Mouse (Mus musculus) heart, adult 11 months (tissue): ENCODE results near the gene Rnasek.

Source experiments
- DNase-seq: peaks from one replicate; pipeline ENCODE4 v3.0.0; 2022

Gene Rnasek

GRCm38 (mm10) chr11:70239541-70240279 lies at the start of gene Rnasek, which contains the start of gene Gm21988:
Gene Rnasek (minus strand): TSS chr11:70239842.
Gene Gm21988 (minus strand): TSS chr11:70239830.
- DNase-seq, result peak; percentile 99

- DNase-seq, result peak; percentile 93
Measured at GRCm38 (mm10) chr11:70289236-70289635, 49.6 kb upstream of the Rnasek start.

GRCm38 (mm10) chr11:70288102-70288501 lies 48.5 kb upstream of the Rnasek start:
- DNase-seq, result no peak

- no peak for DNase-seq
Measured at GRCm38 (mm10) chr11:70285686-70286085, 46.0 kb upstream of the Rnasek start.

GRCm38 (mm10) chr11:70284757-70285156 lies 45.1 kb upstream of the Rnasek start:
- DNase-seq, result no peak

GRCm38 (mm10) chr11:70283666-70284065 lies 44.0 kb upstream of the Rnasek start:
- peak; percentile 91 for DNase-seq

- DNase-seq, result peak; percentile 92
Measured at GRCm38 (mm10) chr11:70280441-70280840, 40.8 kb upstream of the Rnasek start.

GRCm38 (mm10) chr11:70278961-70279360 lies 39.3 kb upstream of the Rnasek start:
- DNase-seq, result peak; percentile 60

- no peak for DNase-seq
Measured at GRCm38 (mm10) chr11:70271641-70272040, 32.0 kb upstream of the Rnasek start.

GRCm38 (mm10) chr11:70266405-70266804 lies 26.8 kb upstream of the Rnasek start:
- DNase-seq, result peak; percentile 96

GRCm38 (mm10) chr11:70265819-70266218 lies 26.2 kb upstream of the Rnasek start:
- no peak for DNase-seq

- DNase-seq, result no peak
Measured at GRCm38 (mm10) chr11:70265252-70265651, 25.6 kb upstream of the Rnasek start.

GRCm38 (mm10) chr11:70259035-70259434 lies 19.4 kb upstream of the Rnasek start:
- DNase-seq, result no peak

- DNase-seq, result peak; percentile 96
Measured at GRCm38 (mm10) chr11:70254931-70255531, 15.4 kb upstream of the Rnasek start, which contains the start of gene Alox12. Gene Alox12 (minus strand): TSS chr11:70255353.

GRCm38 (mm10) chr11:70254337-70254736 lies 14.7 kb upstream of the Rnasek start:
- DNase-seq, result peak; percentile 86

GRCm38 (mm10) chr11:70251853-70252252 lies 12.2 kb upstream of the Rnasek start:
- peak; percentile 76 for DNase-seq

GRCm38 (mm10) chr11:70250150-70250549 lies 10.5 kb upstream of the Rnasek start:
- peak; percentile 52 for DNase-seq

- DNase-seq, result peak; percentile 90
Measured at GRCm38 (mm10) chr11:70247136-70247845, 7.6 kb upstream of the Rnasek start.

- peak; percentile 92 for DNase-seq
Measured at GRCm38 (mm10) chr11:70242591-70242990, 2.9 kb upstream of the Rnasek start.

GRCm38 (mm10) chr11:70238591-70239440 lies 826 bp downstream of the Rnasek start:
- DNase-seq, result peak; percentile 95

- peak; percentile 100 for DNase-seq
Measured at GRCm38 (mm10) chr11:70237457-70238167, 2.0 kb downstream of the Rnasek start, which contains the start of gene 0610010K14Rik. Gene 0610010K14Rik (minus strand): TSS chr11:70237914.

- peak; percentile 95 for DNase-seq
Measured at GRCm38 (mm10) chr11:70236717-70237116, 2.9 kb downstream of the Rnasek start.
